Mouse (Mus musculus) cerebellum, adult 9-10 months (tissue): ENCODE results near the gene Gls2.
"Not testable (repeated sequence)": the region's sequence is repeated elsewhere in the genome, so short reads cannot be mapped to it uniquely, and the experiment has no call there.

Source experiments
- DNase-seq: peaks from one replicate; pipeline ENCODE4 v3.0.0; 2022

The Gls2 gene

GRCm38 (mm10) chr10:128194024-128194550 is at the start of gene Gls2:
TSS of gene Gls2 (plus strand) at chr10:128194457.
- DNase-seq, result peak; percentile 99

DNA sequence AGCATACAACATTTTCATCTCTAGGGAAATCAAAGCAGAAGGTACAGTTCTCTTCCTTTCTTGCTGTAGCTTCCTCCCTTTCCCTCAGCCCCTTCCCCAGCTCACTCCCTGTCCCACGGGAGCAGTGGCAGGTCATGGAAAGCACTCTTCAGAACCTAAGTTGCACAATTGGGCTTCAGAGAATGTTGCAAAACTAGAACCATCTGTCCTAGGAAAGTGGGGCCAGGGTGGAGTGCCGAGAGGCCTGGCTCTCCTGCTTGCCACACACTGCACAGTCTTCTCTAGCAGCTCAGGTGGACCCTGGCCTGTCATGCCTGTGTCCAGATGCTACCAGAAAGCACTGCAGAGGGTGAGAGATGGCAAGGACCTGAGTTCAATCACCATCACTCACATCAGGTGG is 49.3 kb upstream of the Gls2 start:
- DNase-seq, result no peak

GRCm38 (mm10) chr10:128148789-128149365 is 45.4 kb upstream of the Gls2 start:
- no peak for DNase-seq

GRCm38 (mm10) chr10:128149592-128149991 is 44.7 kb upstream of the Gls2 start:
- no peak for DNase-seq

- DNase-seq, result no peak
Observed at GRCm38 (mm10) chr10:128150941-128151340, 43.3 kb upstream of the Gls2 start.

GRCm38 (mm10) chr10:128153978-128154377 is 40.3 kb upstream of the Gls2 start:
- no peak for DNase-seq

- DNase-seq, result not testable (repeated sequence)
Observed at GRCm38 (mm10) chr10:128165726-128166125, 28.5 kb upstream of the Gls2 start.

DNA sequence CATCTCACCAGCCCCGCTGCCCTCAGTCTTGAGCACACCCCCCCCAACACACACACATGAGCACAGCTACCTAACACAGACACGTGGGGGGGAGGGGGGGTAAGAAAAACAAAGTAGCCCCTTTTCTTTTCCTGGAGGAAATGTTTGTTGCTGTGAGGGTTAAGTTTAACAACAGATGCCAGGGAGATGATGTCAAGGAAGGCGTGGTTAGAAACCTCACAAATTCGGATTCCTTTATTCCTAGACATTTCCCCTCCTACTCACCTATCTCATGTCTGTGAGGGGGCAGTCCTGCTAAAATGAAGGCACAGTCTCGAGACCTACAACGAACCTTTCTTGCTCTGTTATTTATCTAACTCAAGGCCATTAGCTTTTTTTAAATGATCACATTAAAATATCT is 27.2 kb upstream of the Gls2 start:
- no peak for DNase-seq

GRCm38 (mm10) chr10:128171348-128171747 is 22.9 kb upstream of the Gls2 start:
- not testable (repeated sequence) for DNase-seq

DNA sequence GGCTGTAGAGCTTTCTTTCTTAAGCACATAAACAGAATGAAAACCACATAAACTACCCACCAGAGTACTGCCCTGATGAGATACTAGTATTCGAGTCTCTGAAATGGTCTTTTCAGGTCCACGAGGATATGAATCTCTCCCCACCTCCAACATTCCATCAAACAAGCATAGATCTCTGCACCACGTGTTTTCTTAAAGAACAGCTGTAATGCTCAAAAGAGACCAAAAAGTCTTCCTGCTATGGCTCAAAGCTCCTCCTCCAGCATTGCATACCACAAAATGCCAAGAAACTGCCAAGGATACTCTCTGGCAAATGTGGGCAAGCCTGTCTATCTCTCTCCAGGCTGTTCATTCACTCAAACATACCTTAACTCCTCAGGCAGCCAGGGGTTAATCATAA is 19.0 kb upstream of the Gls2 start:
- no peak for DNase-seq

- peak; percentile 76 for DNase-seq
Observed at GRCm38 (mm10) chr10:128175996-128176755, 18.1 kb upstream of the Gls2 start.

DNA sequence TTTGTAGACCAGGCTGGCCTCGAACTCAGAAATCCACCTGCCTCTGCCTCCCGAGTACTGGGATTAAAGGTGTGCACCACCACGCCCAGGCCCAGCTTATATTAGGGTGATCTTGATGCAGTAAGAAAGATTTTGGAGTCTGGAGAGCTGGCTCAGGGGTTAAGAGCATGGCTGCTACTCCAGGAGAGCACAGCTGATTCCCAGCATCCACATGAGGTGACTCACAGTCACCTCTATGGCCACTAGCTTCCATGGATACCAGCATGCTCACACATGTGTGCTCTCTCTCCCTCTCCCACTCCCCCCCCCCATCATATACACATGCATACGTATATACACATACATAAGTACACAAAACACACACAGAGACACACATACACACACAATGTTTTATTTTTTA is 16.9 kb upstream of the Gls2 start:
- no peak for DNase-seq

DNA sequence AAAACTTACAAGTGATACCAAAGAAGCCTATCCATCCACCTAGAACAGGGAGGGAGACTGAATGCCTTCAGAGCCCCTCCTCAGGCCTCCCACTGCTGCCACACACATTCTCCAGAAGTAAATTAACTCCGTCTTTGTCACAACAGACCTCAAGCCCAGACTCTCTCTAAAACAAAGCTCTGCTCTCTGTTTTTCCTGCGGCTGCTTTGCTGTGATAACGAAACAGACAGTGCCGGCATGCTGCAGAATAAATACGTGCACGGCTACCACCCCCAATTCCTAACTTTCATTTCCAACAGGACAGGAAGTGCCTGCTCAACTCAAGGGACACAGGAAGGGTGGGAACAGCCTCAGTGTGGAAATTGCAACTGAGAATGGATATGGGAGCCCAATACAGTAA is 14.3 kb upstream of the Gls2 start, which contains the start of gene Rbms2:
TSS of gene Rbms2 (minus strand) at position 309 of the 400 bp plus-strand sequence.
- no peak for DNase-seq

- DNase-seq, result no peak
Observed at GRCm38 (mm10) chr10:128184296-128184695, 10.0 kb upstream of the Gls2 start.

- no peak for DNase-seq
Observed at GRCm38 (mm10) chr10:128185277-128185940, 8.8 kb upstream of the Gls2 start.

DNA sequence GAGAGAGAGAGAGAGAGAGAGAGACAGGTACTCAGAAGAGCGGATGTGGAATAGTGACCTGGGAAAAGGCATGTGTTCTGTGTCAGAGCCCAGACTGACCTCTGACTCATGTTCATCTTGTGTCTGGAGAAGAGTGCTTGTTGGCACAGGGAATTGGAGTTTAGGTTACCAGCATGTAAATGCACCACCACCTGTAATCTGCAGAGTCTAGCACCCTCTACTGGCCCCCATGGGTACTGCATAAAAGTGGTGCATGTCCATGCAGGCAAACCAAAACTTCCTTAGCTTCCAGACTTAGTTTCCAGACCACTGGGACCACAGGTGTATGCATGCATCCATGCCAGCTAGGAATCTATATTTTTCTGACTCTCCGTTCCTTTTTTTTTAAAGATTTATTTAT is 8.3 kb upstream of the Gls2 start:
- peak; percentile 83 for DNase-seq

DNA sequence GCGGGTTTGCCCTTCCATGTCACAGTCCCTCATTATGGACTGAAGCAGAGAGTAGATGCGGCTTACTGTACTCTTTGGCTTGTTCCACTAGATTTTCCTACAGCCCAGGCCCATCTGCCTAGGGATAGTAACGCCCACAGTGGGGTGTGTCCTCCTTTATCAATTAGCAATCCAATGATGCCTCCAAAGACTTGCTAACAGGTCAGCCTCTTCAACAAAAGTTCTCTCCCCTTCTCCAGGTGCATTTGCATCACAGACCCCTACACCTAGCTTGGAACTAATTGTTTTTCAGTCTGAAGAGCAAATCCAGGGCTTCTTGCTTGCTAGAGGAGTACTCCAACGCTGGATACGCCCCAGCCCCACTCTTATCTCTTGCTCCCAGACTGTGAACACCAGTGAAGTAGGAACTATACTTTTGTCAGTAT is 7.1 kb upstream of the Gls2 start:
- no peak for DNase-seq

DNA sequence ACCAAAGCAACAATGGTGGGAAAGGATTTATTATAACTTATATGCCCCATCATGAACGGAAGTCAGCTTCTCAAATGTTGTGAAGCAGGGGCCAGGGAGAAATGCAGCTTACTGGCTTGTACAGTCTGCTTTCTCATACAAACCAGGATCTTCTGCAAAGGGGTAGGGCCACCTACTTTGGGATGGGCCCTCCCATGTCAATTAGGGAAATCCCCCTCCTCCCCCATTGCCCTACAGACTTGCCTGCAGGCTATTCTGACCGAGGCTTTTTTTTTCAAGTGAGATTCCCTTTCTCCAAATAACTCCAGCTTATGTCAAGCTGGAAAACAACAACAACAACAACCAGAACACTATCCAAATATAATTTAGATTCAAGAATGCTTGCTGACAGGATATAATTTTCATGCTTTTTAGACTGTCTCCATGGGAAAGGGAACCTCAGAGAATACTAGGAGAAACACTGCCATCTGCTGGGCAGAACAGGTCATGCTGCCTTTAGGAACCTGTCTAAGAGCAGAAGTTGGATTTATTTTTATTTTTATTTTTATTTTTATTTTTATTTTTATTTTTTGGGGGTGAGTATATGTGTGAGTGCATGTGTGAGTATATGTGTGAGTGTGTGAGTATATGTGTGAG is 5.9 kb upstream of the Gls2 start:
- peak; percentile 85 for DNase-seq

- no peak for DNase-seq
Observed at GRCm38 (mm10) chr10:128191472-128191871, 2.8 kb upstream of the Gls2 start.

GRCm38 (mm10) chr10:128192030-128192766 is 2.1 kb upstream of the Gls2 start:
- not testable (repeated sequence) for DNase-seq

DNA sequence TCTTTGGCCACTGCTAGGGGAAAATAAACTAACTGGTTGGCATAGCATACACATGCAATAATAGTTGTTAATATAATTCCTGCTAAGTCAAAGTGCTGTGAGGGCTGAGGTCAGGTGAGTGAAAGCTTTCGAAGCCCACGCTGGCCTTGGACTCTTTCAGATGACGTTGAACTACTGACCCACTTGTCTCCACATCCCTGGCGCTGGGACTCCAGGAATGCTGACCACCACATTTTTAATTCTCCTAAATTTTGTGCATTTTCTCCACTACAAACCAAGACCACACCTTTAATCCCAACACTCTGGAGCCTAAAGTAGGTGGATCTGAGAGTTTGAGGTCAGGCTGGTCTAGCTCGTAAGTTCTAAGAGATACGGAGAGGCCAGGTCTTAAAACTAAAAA is 1.1 kb upstream of the Gls2 start:
- no peak for DNase-seq
